Mouse (Mus musculus): ENCODE data around the gene Acp2.

The Acp2 gene

DNA sequence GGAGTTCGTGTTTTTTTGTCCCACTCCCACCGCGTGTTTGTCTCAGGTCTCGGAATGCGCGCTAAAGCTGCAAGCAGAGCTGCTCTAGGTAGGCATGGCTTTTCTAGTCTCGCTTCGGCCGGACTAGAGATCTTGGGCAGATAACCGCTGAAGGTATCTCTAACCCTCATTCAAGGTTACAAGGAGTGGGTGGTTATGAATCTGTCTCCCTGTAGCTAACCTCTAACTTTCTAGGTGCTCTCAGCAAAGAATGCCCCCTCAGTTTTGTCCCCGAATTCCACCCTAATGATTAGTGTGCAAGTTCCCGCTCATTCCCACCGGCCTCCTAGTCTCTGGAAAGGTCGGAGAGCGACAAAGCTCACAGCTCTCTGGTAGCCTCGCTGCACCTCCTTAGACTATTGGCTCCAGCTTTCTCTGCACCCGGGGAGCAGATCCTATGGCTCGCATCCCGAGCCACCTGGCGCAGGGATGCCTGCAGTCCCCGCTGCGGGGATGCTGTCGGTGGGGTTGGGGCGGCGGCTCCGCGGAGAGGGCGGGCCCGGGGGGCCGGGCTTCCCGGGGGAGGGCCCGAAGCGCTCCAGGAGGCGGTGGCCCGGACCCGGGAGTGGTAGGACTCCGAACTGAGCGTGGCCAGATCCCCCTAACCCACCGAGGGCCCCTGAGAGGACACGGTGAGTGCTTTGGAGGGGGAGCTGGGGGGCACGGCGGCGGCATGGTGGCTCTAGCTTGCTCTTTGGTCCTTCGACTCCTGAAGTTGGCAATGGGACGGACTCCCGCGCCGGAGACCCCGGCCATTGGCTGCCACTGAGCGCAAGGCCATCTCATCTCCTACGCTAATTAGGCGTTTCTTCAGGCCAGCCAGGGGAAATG is 53.8 kb downstream of the Acp2 start:
- peak; percentile 56 to 85 for DNase-seq

DNA sequence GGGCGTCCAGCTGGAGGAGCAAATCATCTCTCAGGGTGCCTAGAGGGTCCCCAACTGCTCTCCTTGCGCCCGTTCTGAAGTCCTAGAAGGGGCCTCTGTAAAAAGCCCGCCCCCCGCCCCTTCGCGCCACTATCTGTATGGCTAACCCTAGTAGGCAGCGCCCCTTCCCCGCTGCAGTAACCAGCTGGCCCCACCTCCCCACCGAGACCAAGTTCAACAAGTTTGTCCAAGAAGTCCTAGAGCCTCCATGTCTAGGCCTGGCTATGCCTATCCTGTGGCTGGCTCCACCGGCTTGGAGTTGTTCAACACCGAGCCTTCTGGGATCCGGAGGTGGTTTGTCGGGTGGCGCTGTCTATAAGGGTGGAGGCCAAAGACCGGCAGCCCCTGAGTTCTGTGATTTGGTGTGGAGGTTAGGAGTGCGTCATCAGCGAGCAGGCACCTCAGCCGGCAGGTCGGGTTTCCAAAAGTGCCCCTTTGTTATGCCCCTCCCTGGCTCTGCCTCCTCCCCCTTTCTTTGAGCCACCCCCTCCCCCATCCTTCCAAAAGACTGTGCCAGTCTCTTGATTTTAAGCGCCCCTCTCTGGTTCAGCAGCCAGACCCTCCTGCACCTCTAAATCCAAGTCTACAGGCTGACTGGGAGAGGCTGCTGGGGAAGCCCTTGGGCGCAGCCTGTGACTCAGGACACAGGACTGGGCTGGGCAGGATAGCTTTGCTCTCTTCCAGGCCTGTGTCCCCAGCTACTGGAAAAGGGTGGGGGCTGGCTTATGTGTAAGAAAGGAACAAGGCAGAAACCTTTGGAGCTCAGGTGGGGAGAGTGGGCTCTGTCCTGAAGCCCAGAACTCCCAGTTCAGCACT is 54.7 kb downstream of the Acp2 start:
- DNase-seq: peak; percentile 58 to 68

DNA sequence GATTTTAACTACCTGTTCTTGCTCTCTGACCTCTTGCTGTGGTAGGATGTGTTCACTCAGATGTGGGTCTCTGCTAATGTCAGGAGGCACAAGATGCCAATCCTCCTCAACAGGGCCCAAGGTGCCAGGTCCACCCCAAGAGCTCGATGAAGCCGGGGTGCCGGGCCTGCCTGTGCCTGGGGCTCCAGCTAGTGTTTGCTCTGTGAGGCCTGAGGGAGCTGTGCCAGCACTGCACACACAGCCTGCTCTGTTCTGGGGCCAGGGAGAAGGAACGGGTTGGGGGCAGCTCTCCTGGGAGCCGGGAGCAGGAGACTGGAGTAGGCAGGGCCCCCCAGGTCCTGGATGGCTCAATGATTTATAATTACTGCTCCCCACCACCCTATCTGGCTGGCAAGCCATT is 55.4 kb downstream of the Acp2 start:
- peak in 1 of 2 experiments; percentile 32 for DNase-seq

DNA sequence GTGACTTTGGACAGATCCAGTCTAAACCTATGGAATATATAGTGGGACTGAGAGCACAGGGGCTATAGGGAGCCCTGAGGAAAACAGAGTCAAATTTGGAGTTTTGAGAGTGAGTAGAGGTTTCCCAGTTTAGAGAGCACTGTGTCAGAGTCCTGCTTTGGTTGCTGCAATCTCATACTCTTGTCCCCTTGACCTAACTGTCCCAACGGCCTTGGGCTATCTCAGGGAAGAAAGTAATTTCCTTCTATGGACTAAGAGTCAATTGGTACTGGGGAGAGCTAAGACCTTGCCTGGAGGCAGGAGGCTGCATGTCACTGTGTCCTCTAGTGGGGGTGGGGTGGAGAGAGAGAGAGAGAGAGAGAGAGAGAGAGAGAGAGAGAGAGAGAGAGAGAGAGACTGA is 56.1 kb downstream of the Acp2 start:
- no peak for DNase-seq

DNA sequence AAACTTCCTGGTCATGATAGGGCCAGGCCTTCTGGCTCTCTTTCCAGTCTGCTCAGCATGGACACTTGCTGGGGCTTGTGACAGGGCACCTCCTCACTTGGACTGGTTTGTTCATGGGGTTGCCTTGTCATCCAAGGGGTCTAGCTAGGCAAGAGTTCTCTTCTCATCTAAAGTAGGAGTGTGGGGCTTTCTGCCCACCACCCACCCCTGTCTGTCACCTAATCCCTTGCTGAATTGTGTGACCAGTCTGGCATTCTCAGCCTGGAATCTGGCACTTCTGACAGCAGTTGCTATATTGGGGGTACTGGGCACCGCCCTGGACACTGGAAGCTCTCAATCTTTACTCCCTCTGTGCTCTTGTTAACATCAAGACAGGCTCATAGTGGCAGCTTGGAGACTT is 56.8 kb downstream of the Acp2 start:
- DNase-seq: no peak

Measured in kidney, postnatal 36 days (tissue).